Mouse (Mus musculus): ENCODE measurements around the gene Dusp28.

Dusp28 gene

GRCm38 (mm10) chr1:92908664-92909063, 1.9 kb downstream of the Dusp28 start:
- no peak for DNase-seq

- no peak for DNase-seq
These were observed 2.3 kb downstream of the Dusp28 start for GRCm38 (mm10) chr1:92909068-92909467.

- peak; percentile 61 to 66 for DNase-seq
These were observed 3.6 kb downstream of the Dusp28 start, which contains the start of gene Rnpepl1 for GRCm38 (mm10) chr1:92910239-92910885. Gene Rnpepl1 (plus strand): TSS chr1:92910783.

- DNase-seq, result peak; percentile 37 to 51
These were observed 4.3 kb downstream of the Dusp28 start for GRCm38 (mm10) chr1:92910925-92911720.

GRCm38 (mm10) chr1:92911721-92912138, 4.9 kb downstream of the Dusp28 start:
- no peak for DNase-seq

- peak in 1 of 2 experiments; percentile 30 for DNase-seq
These were observed 5.5 kb downstream of the Dusp28 start for GRCm38 (mm10) chr1:92912286-92912685.

GRCm38 (mm10) chr1:92914239-92914638, 7.5 kb downstream of the Dusp28 start:
- no peak for DNase-seq

- DNase-seq, result peak in 1 of 2 experiments; percentile 2
These were observed 8.2 kb downstream of the Dusp28 start for GRCm38 (mm10) chr1:92914993-92915392.

- DNase-seq, result no peak
These were observed 9.9 kb downstream of the Dusp28 start for GRCm38 (mm10) chr1:92916725-92917124.

GRCm38 (mm10) chr1:92919151-92919550, 12.4 kb downstream of the Dusp28 start:
- no peak for DNase-seq

GRCm38 (mm10) chr1:92919775-92920174, 13.0 kb downstream of the Dusp28 start:
- DNase-seq, result no peak

GRCm38 (mm10) chr1:92920474-92921200, 13.9 kb downstream of the Dusp28 start:
- no peak for DNase-seq

- DNase-seq, result no peak
These were observed 14.7 kb downstream of the Dusp28 start for GRCm38 (mm10) chr1:92921496-92921895.

- no peak for DNase-seq
These were observed 23.5 kb downstream of the Dusp28 start for GRCm38 (mm10) chr1:92930171-92930706.

GRCm38 (mm10) chr1:92933611-92934010, 26.8 kb downstream of the Dusp28 start:
- no peak for DNase-seq

- DNase-seq, result peak; percentile 86 to 91
These were observed 27.5 kb downstream of the Dusp28 start, which contains the start of gene Capn10 for GRCm38 (mm10) chr1:92934182-92934827. Gene Capn10 (plus strand): TSS chr1:92934376.

GRCm38 (mm10) chr1:92935054-92935962, 28.5 kb downstream of the Dusp28 start:
- no peak for DNase-seq

GRCm38 (mm10) chr1:92935977-92936376, 29.2 kb downstream of the Dusp28 start:
- DNase-seq, result no peak

- DNase-seq, result no peak
These were observed 29.7 kb downstream of the Dusp28 start for GRCm38 (mm10) chr1:92936467-92936866.

GRCm38 (mm10) chr1:92937797-92938196, 31.0 kb downstream of the Dusp28 start:
- DNase-seq, result no peak

- DNase-seq, result no peak
These were observed 33.0 kb downstream of the Dusp28 start for GRCm38 (mm10) chr1:92939746-92940145.

Data from thymus, adult 18-20 months (tissue).